Mouse (Mus musculus) CH12.LX (cell line): ENCODE measurements around the gene Elane. TPM values are rescaled to one million over a fixed set of nuclear protein-coding genes. Genes with fewer than 3 reads are reported as not detected.
A peak's percentile ranks its signal among the peaks of the same experiment; 100 is the strongest.

ENCODE experiments used
- DNase-seq: peaks from one replicate; pipeline ENCODE4 v3.0.0-alpha.2; 2013; ENCODE audit errors: extremely low read depth
- H3K27ac ChIP-seq: 2 replicates; pipeline ENCODE4 v1.5.1; 2012; ENCODE audit warnings: low read depth, mild to moderate bottlenecking, control low read depth, moderate library complexity; ENCODE audit not compliant: insufficient read depth
- H3K27me3 ChIP-seq: replicated peaks from 2 replicates; pipeline ENCODE3; 2012; ENCODE audit warnings: inconsistent platforms
- H3K36me3 ChIP-seq, 2 experiments: replicated peaks in 1 of 2; 2 replicates each; pipeline versions ENCODE3 to v1.6.1; 2012; ENCODE audit warnings: inconsistent platforms in 1 of 2, low read length in 1 of 2, mild to moderate bottlenecking in 1 of 2, mixed read lengths in 1 of 2, moderate library complexity in 1 of 2; ENCODE audit not compliant: control insufficient read depth in 1 of 2, insufficient read depth in 1 of 2
- H3K4me1 ChIP-seq, 2 experiments: 2 replicates each; pipeline ENCODE4 v1.6.1; 2012; ENCODE audit warnings: inconsistent platforms in 1 of 2, moderate library complexity in 1 of 2; ENCODE audit not compliant: insufficient read depth in 2 of 2, control insufficient read depth in 1 of 2
- H3K4me2 ChIP-seq: 2 replicates; pipeline ENCODE4 v1.6.1; 2012; ENCODE audit warnings: low read depth, mild to moderate bottlenecking, control low read depth; ENCODE audit not compliant: poor library complexity, insufficient read depth, severe bottlenecking
- H3K4me3 ChIP-seq, 3 experiments: fragments of 150-350 bp in 1 of 3; sonication (generic) in 1 of 3; replicated peaks in 1 of 3; 2 replicates each; pipeline versions ENCODE3 to v1.5.1; 2011 to 2012; ENCODE audit warnings: low read depth in 2 of 3, low read length in 2 of 3, mild to moderate bottlenecking in 2 of 3, moderate library complexity in 2 of 3, control low read depth in 1 of 3, improper control_type of control experiment in 1 of 3, inconsistent platforms in 1 of 3, mixed read lengths in 1 of 3; ENCODE audit not compliant: poor library complexity in 1 of 3
- H3K79me2 ChIP-seq: replicated peaks from 2 replicates; pipeline ENCODE4 v1.6.1; 2012; ENCODE audit warnings: mild to moderate bottlenecking, moderate library complexity; ENCODE audit not compliant: control insufficient read depth, poor library complexity, insufficient read depth, severe bottlenecking; ENCODE audit errors: extremely low read depth
- H3K9ac ChIP-seq: 2 replicates; pipeline ENCODE4 v1.6.1; 2012; ENCODE audit warnings: low read depth, mild to moderate bottlenecking, control low read depth, moderate library complexity; ENCODE audit not compliant: insufficient read depth
- H3K9me3 ChIP-seq: replicated peaks from 2 replicates; pipeline ENCODE3; 2012; ENCODE audit warnings: low read length, inconsistent platforms, mixed read lengths
- BHLHE40 ChIP-seq: IDR thresholded peaks from 2 replicates; pipeline ENCODE4 v1.6.1; 2011; ENCODE audit warnings: mild to moderate bottlenecking, low read depth, low read length, improper control_type of control experiment
- CHD1 ChIP-seq: IDR thresholded peaks from 2 replicates; pipeline ENCODE4 v1.6.1; 2012; ENCODE audit warnings: low read depth, low read length, improper control_type of control experiment, inconsistent platforms
- CTCF ChIP-seq, 2 experiments: IDR thresholded peaks in 1 of 2; conservative IDR thresholded peaks in 1 of 2; 2 replicates each; pipeline ENCODE4 v1.5.1; 2011 to 2012; ENCODE audit warnings: low read depth in 2 of 2, low read length in 2 of 2, improper control_type of control experiment in 1 of 2, inconsistent platforms in 1 of 2, mild to moderate bottlenecking in 1 of 2, moderate library complexity in 1 of 2
- E2F4 ChIP-seq: IDR thresholded peaks from 2 replicates; pipeline ENCODE4 v1.6.1; 2011; ENCODE audit warnings: low read depth, low read length, improper control_type of control experiment; ENCODE audit not compliant: insufficient replicate concordance
- ELF1 ChIP-seq: IDR thresholded peaks from 2 replicates; pipeline ENCODE4 v1.6.1; 2014; ENCODE audit warnings: low read depth, mild to moderate bottlenecking, inconsistent platforms, low read length, improper control_type of control experiment
- EP300 ChIP-seq: IDR thresholded peaks from 2 replicates; pipeline ENCODE4 v1.6.1; 2011; ENCODE audit warnings: low read length, improper control_type of control experiment
- ETS1 ChIP-seq: conservative IDR thresholded peaks from 2 replicates; pipeline ENCODE4 v1.6.1; 2012; ENCODE audit warnings: low read depth, mild to moderate bottlenecking, inconsistent platforms, low read length, improper control_type of control experiment, moderate library complexity
- GABPA ChIP-seq: IDR thresholded peaks from 2 replicates; pipeline ENCODE4 v1.6.1; 2012; ENCODE audit warnings: low read depth, low read length, improper control_type of control experiment, inconsistent platforms; ENCODE audit not compliant: insufficient replicate concordance
- HCFC1 ChIP-seq: IDR thresholded peaks from 2 replicates; pipeline ENCODE4 v1.6.1; 2012; ENCODE audit warnings: low read depth, mild to moderate bottlenecking, inconsistent platforms, low read length, improper control_type of control experiment
- IRF4 ChIP-seq: IDR thresholded peaks from 2 replicates; pipeline ENCODE4 v1.6.1; 2014; ENCODE audit warnings: low read depth, mild to moderate bottlenecking, inconsistent platforms, low read length, improper control_type of control experiment
- JUN ChIP-seq: IDR thresholded peaks from 2 replicates; pipeline ENCODE4 v1.6.1; 2011; ENCODE audit warnings: low read depth, mild to moderate bottlenecking, low read length, improper control_type of control experiment, moderate library complexity; ENCODE audit not compliant: insufficient read depth
- KAT2A ChIP-seq: IDR thresholded peaks from 2 replicates; pipeline ENCODE4 v1.6.1; 2012; ENCODE audit warnings: low read length, improper control_type of control experiment, inconsistent platforms; ENCODE audit not compliant: insufficient replicate concordance
- MAFK ChIP-seq: IDR thresholded peaks from 2 replicates; pipeline ENCODE4 v1.6.1; 2011; ENCODE audit warnings: low read length, improper control_type of control experiment; ENCODE audit not compliant: insufficient replicate concordance
- MAX ChIP-seq: IDR thresholded peaks from 2 replicates; pipeline ENCODE4 v1.6.1; 2011; ENCODE audit warnings: low read length, improper control_type of control experiment
- MAZ ChIP-seq: IDR thresholded peaks from 2 replicates; pipeline ENCODE4 v1.6.1; 2012; ENCODE audit warnings: low read depth, mild to moderate bottlenecking, inconsistent platforms, low read length, improper control_type of control experiment, moderate library complexity
- MEF2A ChIP-seq: IDR thresholded peaks from 2 replicates; pipeline ENCODE4 v1.6.1; 2014; ENCODE audit warnings: low read depth, mild to moderate bottlenecking, inconsistent platforms, low read length, improper control_type of control experiment, borderline replicate concordance
- MXI1 ChIP-seq: IDR thresholded peaks from 2 replicates; pipeline ENCODE4 v1.6.1; 2011; ENCODE audit warnings: mild to moderate bottlenecking, low read depth, low read length, improper control_type of control experiment
- MYC ChIP-seq: IDR thresholded peaks from 2 replicates; pipeline ENCODE4 v1.6.1; 2011; ENCODE audit warnings: low read depth, mild to moderate bottlenecking, improper control_type of control experiment, low read length
- NELFE ChIP-seq: IDR thresholded peaks from 2 replicates; pipeline ENCODE4 v1.6.1; 2011; ENCODE audit warnings: low read depth, low read length, improper control_type of control experiment
- NRF1 ChIP-seq: IDR thresholded peaks from 2 replicates; pipeline ENCODE4 v1.6.1; 2014; ENCODE audit warnings: low read depth, mild to moderate bottlenecking, inconsistent platforms, low read length, improper control_type of control experiment, moderate library complexity
- POLR2A ChIP-seq: IDR thresholded peaks from 2 replicates; pipeline ENCODE4 v1.6.1; 2011; ENCODE audit warnings: low read depth, mild to moderate bottlenecking, improper control_type of control experiment, low read length
- POLR2AphosphoS2 ChIP-seq: IDR thresholded peaks from 2 replicates; pipeline ENCODE4 v1.6.1; 2011; ENCODE audit warnings: low read depth, low read length, improper control_type of control experiment
- RCOR1 ChIP-seq: conservative IDR thresholded peaks from 2 replicates; pipeline ENCODE4 v1.6.1; 2012; ENCODE audit warnings: low read depth, mild to moderate bottlenecking, inconsistent platforms, low read length, improper control_type of control experiment
- SIN3A ChIP-seq: IDR thresholded peaks from 2 replicates; pipeline ENCODE4 v1.6.1; 2012; ENCODE audit warnings: low read length, improper control_type of control experiment, inconsistent platforms
- TBP ChIP-seq: conservative IDR thresholded peaks from 2 replicates; pipeline ENCODE4 v1.6.1; 2011; ENCODE audit warnings: low read depth, low read length, improper control_type of control experiment
- TCF12 ChIP-seq: IDR thresholded peaks from 2 replicates; pipeline ENCODE4 v1.6.1; 2014; ENCODE audit warnings: low read depth, mild to moderate bottlenecking, inconsistent platforms, low read length, improper control_type of control experiment
- USF1 ChIP-seq: IDR thresholded peaks from 2 replicates; pipeline ENCODE4 v1.6.1; 2014; ENCODE audit warnings: low read depth, mild to moderate bottlenecking, inconsistent platforms, low read length, improper control_type of control experiment
- USF2 ChIP-seq: conservative IDR thresholded peaks from 2 replicates; pipeline ENCODE4 v1.6.1; 2011; ENCODE audit warnings: low read depth, low read length, improper control_type of control experiment
- ZKSCAN1 ChIP-seq: IDR thresholded peaks from 2 replicates; pipeline ENCODE4 v1.6.1; 2012; ENCODE audit warnings: low read depth, inconsistent platforms, low read length, improper control_type of control experiment, borderline replicate concordance
- ZMIZ1 ChIP-seq: IDR thresholded peaks from 2 replicates; pipeline ENCODE4 v1.6.1; 2012; ENCODE audit warnings: low read depth, mild to moderate bottlenecking, inconsistent platforms, low read length, improper control_type of control experiment
- ZNF384 ChIP-seq: IDR thresholded peaks from 2 replicates; pipeline ENCODE4 v1.6.1; 2012; ENCODE audit warnings: low read depth, low read length, improper control_type of control experiment, inconsistent platforms
- dilution Hi-C: fragments of 300-500 bp; cut with MboI; formaldehyde crosslinking; loops from 2 replicates; pipeline ENCODE4 v1.14.3; 2020; ENCODE audit warnings: low sequenced_read_pairs; ENCODE audit not compliant: extremely low pct_unique_long_range_greater_than_20kb, extremely low pct_ligation_motif_present
- in situ Hi-C: fragments of 300-500 bp; cut with MboI; formaldehyde crosslinking; loops from 3 replicates; pipeline ENCODE4 v1.14.3; 2019; ENCODE audit warnings: low sequenced_read_pairs, low pct_ligation_motif_present, low pct_unique_long_range_greater_than_20kb, mixed read lengths
- polyA plus RNA-seq: library from polyadenylated mRNA; unstranded; fragments of >175 nt; gene quantifications from 2 replicates; pipeline ENCODE4 v1.2.1, GENCODE M21; 2012; ENCODE audit warnings: low read depth; ENCODE audit not compliant: insufficient read length
- total RNA-seq, 2 experiments: library from RNA; depleted of rRNA; stranded (reverse); fragments of 300-350 nt in 1 of 2; fragments of >200 nt in 1 of 2; gene quantifications; 2 replicates each; pipeline ENCODE4 v1.2.3; 2012 to 2014

Gene Elane
- total and polyA plus RNA-seq, 3 experiments = not detected

DNA sequence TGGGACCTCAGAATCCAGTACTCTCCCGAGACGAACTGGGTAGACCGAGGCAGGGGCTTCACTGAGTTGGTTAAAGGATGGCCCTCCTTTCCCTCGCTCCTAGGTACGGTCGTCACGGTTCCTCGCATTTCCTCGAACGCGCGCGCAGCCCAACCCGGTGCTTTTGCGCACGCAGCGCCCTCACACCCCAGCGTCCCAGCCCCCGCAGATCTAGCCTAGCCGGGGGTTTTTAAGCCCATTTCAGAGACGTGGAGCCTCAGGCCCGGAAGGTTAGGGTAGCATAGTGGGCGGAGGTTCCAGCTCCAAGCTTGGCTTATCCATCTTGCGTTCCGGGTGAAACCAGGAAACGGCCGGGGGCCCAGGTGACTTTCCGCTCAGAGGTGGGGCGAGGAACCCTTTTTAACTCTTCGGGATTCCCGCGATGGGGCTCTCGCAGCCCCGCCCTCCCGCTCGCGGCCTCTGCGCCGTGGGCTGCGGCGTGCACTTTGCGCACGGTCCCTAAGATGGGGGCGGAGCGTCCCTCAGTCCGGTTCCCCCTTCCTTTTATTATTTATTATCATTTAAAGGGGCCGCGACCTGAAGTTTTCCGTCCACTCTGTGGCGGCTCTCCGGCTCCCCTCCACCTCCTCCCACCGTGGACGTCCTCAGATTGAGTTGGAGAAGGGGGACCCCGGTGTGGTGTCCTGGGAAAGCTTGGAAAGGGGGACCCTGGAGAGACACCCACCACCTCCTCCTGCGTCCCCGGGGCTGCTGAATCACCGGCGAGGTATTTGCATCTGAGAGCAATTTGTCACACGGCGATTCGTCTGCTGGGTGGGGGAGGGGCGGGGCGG lies 40.7 kb downstream of the Elane start, which contains the start of gene Arid3a (continued):
- TF ChIP-seq RCOR1 (no peak), IRF4 (peak; percentile 71), SIN3A (peak; percentile 96), TBP (0 out of 2 replicates have a peak, but pooled peaks have one; percentile 70), POLR2AphosphoS2 (peak; percentile 69; the same call in 1 of the 2 replicates), MXI1 (peak; percentile 80), MAZ (peak; percentile 99), MYC (peak; percentile 79), ZKSCAN1 (no peak), GABPA (no peak), ELF1 (peak; percentile 90), ZNF384 (no peak), USF1 (peak; percentile 37; the same call in 1 of the 2 replicates), CHD1 (0 out of 2 replicates have a peak, but pooled peaks have one; percentile 3), MAFK (no peak), MEF2A (peak; percentile 94), JUN (no peak)

DNA sequence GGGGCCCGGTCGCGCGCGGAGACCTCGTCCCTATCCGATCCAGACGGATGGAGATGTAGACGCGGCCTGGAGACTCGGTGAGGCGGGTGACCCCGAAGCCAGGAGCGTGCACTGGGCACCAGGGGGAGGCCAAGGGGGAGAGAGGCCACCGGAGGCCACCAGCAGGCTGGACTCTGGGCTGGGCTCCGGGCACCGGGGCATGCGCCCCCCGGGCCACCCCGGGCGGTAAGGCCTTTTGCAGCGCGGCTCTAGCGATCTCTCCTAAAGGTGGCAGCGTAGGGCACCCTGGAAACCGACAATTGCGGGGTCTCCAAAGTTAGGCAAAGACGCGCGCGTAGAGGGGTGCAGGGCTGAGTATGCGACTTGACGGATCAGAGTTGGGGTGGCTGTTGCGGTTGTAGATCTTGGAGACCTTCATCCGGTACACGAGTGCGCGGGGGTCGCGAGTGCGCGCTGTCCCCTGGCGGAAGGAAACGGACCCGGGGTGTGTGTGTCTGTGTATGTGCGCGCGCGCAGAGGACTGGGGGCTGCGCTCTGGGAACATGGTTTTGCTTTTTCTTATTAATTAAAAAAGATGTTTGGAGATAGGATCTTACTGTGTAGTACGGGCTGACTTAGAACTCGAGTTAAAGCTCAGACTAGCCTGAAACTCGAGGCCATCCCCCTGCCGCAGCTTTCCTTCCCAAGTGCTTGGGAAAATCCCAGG lies 41.4 kb downstream of the Elane start:
- peaks cover 56% of the 10 kb centered on the region for H3K79me2 ChIP-seq
- H3K9ac ChIP-seq = peak overlapping the region; percentile 98
- TF ChIP-seq ZKSCAN1 = no peak
- TF ChIP-seq MAX = peak; percentile 40; the same call in 1 of the 2 replicates
- TF ChIP-seq TBP = 0 out of 2 replicates have a peak, but pooled peaks have one; percentile 14
- no peak for TF ChIP-seq EP300
- TF ChIP-seq CTCF (conservative IDR thresholded peaks at IDR 0.05 in 1 of 2, IDR thresholded peaks at IDR 0.05 in 1 of 2; ENCODE audit: low read depth in 2 of 2, low read length in 2 of 2) = peak in 1 of 2 experiments; percentile 20; a peak in 2 of 4 replicates
- peak; percentile 69 for TF ChIP-seq NRF1
- TF ChIP-seq ETS1 = 0 out of 2 replicates have a peak, but pooled peaks have one; percentile 25
- TF ChIP-seq HCFC1 = no peak; the same call in 1 of the 2 replicates
- TF ChIP-seq BHLHE40 = no peak
- 0 out of 2 replicates have a peak, but pooled peaks have one; percentile 38 for TF ChIP-seq MYC
- no peak for TF ChIP-seq SIN3A
- TF ChIP-seq ELF1 = peak; percentile 43; the same call in 1 of the 2 replicates
- TF ChIP-seq KAT2A = no peak
- TF ChIP-seq TCF12 = peak; percentile 11; the same call in 1 of the 2 replicates
- TF ChIP-seq ZMIZ1 = peak; percentile 50; the same call in 1 of the 2 replicates
- 0 out of 2 replicates have a peak, but pooled peaks have one; percentile 13 for TF ChIP-seq MAZ
- no peak for TF ChIP-seq E2F4
- peak; percentile 50 for TF ChIP-seq NELFE
- TF ChIP-seq IRF4 = no peak
- peak; percentile 45; the same call in 1 of the 2 replicates for TF ChIP-seq POLR2A
- no peak for TF ChIP-seq MEF2A
- no peak for TF ChIP-seq USF2
- in situ Hi-C loops = loop anchor here (5.0 kb wide), 2 partner anchors 35 kb away; partner anchors contain the start of genes Cfd and Wdr18
- H3K36me3 ChIP-seq = peaks cover 19 to 28% of the 10 kb centered on the region in 2 experiments
- H3K4me2 ChIP-seq = 0 out of 2 replicates have a peak overlapping the region, but pooled peaks have one; percentile 46
- no peaks in the 10 kb centered on the region for H3K27me3 ChIP-seq
- H3K4me3 ChIP-seq = peak overlapping the region; percentile 72 to 96 (median 91)
- DNase-seq = peak; percentile 55
- no peaks in the 10 kb centered on the region for H3K9me3 ChIP-seq
- peaks cover 9 to 61% of the 10 kb centered on the region in 2 experiments for H3K4me1 ChIP-seq
- dilution Hi-C loops = no loop called here
- H3K27ac ChIP-seq = peak overlapping the region; percentile 80
